Mouse (Mus musculus) kidney, embryonic 15.5 days (tissue): ENCODE results near the gene Wdr35. TPM values are rescaled to one million over a fixed set of nuclear protein-coding genes. Genes with fewer than 3 reads are reported as not detected.
A peak's percentile ranks its signal among the peaks of the same experiment; 100 is the strongest.

Experiments
- ATAC-seq: fragments of 200-750 bp; cut with Nextera tagmentation; replicated peaks from 2 replicates; pipeline ENCODE4 v1.8.0; 2017; ENCODE audit warnings: moderate TSS enrichment; ENCODE audit not compliant: low FRiP score
- H3K27ac ChIP-seq: fragments of 300-500 bp; sonication (generic); 2 replicates; pipeline ENCODE4 v1.5.1; 2015; ENCODE audit warnings: mild to moderate bottlenecking, inconsistent platforms
- H3K27me3 ChIP-seq: fragments of 300-500 bp; sonication (generic); 2 replicates; pipeline ENCODE4 v1.6.1; 2015; ENCODE audit warnings: inconsistent platforms
- H3K36me3 ChIP-seq: fragments of 300-500 bp; sonication (generic); 2 replicates; pipeline ENCODE4 v1.6.1; 2015; ENCODE audit warnings: inconsistent platforms
- H3K4me1 ChIP-seq: fragments of 300-500 bp; sonication (generic); 2 replicates; pipeline ENCODE4 v1.6.1; 2015; ENCODE audit warnings: inconsistent platforms
- H3K4me2 ChIP-seq: fragments of 300-500 bp; sonication (generic); 2 replicates; pipeline ENCODE4 v1.6.1; 2015; ENCODE audit warnings: moderate library complexity, mild to moderate bottlenecking, inconsistent platforms
- H3K4me3 ChIP-seq: fragments of 300-500 bp; sonication (generic); replicated peaks from 2 replicates; pipeline ENCODE4 v1.5.1; 2015; ENCODE audit warnings: mild to moderate bottlenecking, inconsistent platforms
- H3K9ac ChIP-seq: fragments of 300-500 bp; sonication (generic); 2 replicates; pipeline ENCODE4 v1.6.1; 2015; ENCODE audit warnings: mild to moderate bottlenecking, inconsistent platforms
- H3K9me3 ChIP-seq: fragments of 300-500 bp; sonication (generic); replicated peaks from 2 replicates; pipeline ENCODE4 v1.6.1; 2016; ENCODE audit warnings: inconsistent platforms
- WGBS: fragments of 180-500 bp; shearing (Covaris S2); methylation state at CpG from one replicate; pipeline ENCODE4 v1.1.7; 2015; ENCODE audit warnings: mixed read lengths; 5-methylcytosine and 5-hydroxymethylcytosine counted together
- polyA plus RNA-seq: library from polyadenylated mRNA; unstranded; fragments of >200 nt; fragmentation: Nextera tagmentation; extraction: Ambion mirVana; gene quantifications from 2 replicates; pipeline ENCODE4 v1.2.1, GENCODE M21; 2015

The Wdr35 gene
- polyA plus RNA-seq, 1 experiment from 2014 or later, result 19.5 TPM

DNA sequence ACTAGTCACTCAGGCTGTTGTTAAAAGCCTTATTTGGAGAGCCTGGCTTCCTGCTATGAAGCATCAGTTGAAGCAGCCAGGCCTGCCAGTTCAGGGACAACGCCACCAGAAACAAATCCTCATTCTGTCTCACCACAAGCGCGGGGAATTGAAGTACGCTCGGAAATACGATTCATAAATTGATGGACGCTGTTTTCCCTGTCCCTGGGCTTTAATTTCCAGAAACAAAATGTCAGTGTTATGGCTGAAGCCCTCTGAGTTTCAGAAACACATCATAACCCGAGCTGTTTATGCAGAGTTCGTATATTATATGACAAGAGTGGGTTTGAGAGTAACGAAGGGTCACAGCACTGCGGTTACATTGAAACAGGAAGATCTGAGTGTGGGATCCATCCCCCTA lies 81.6 kb downstream of the Wdr35 start:
- Histone ChIP-seq H3K36me3 (no peaks in the 10 kb centered on the region), H3K4me1 (peaks cover 10% of the 10 kb centered on the region; the same call in 1 of the 2 replicates), H3K4me2 (no peak overlapping the region), H3K4me3 (no peak overlapping the region), H3K27ac (no peak overlapping the region), H3K9ac (no peak overlapping the region), H3K9me3 (no peaks in the 10 kb centered on the region), H3K27me3 (no peaks in the 10 kb centered on the region)
- no peak for ATAC-seq
- WGBS, result 27% methylated on average over 11 of the region's 11 CpGs

DNA sequence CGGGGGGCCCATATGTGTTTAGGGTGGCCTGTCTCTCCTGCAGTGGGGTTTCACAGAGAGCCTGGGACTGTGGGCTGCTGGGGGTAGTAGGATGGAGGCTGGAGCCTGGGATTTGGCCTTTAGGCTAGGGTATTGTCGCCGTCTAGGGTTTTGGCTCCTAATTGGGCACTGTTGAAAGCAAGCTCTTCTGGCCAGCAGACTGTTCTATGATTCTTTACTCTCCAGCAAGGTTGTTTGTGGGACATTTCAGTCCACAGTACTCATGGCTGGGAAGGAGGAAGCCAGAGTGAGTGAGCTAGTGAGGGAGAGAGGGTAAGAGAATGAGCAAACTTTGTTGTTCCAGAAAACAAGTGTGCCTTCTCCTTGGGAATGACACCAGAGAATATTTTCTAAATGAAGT lies 85.8 kb downstream of the Wdr35 start:
- Histone ChIP-seq H3K4me1 (peaks cover 6% of the 10 kb centered on the region; the same call in 1 of the 2 replicates), H3K4me3 (no peak overlapping the region), H3K27ac (0 out of 2 replicates have a peak overlapping the region, but pooled peaks have one; percentile 0), H3K36me3 (no peaks in the 10 kb centered on the region), H3K4me2 (no peak overlapping the region), H3K27me3 (no peaks in the 10 kb centered on the region), H3K9me3 (no peaks in the 10 kb centered on the region), H3K9ac (no peak overlapping the region)
- WGBS, result 73% methylated on average over 3 of the region's 3 CpGs
- no peak for ATAC-seq

DNA sequence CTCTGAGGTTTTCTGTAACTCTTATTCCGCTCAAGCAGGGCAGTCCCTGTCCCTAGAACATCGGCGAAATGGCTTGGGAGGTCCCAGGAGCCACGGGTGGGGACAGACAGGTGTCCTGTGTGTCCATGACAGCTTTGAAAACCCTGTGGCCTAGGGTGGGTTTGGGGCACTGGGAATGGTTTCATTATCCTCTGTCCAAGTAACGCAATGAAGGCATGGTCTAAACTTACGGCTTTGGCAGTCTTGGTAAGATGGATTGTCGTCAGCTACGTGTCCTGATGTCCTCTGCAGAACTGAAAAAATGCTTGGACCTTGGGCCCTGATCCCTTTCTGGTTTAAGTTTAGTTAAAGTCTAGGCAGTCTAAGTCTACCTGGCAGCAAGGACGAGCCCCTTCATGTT lies 86.3 kb downstream of the Wdr35 start:
- Histone ChIP-seq H3K4me1 (peaks cover 6% of the 10 kb centered on the region; the same call in 1 of the 2 replicates), H3K9me3 (no peaks in the 10 kb centered on the region), H3K4me3 (no peak overlapping the region), H3K27me3 (no peaks in the 10 kb centered on the region), H3K4me2 (no peak overlapping the region), H3K9ac (no peak overlapping the region), H3K36me3 (no peaks in the 10 kb centered on the region), H3K27ac (0 out of 2 replicates have a peak overlapping the region, but pooled peaks have one; percentile 0)
- peak; percentile 29; the same call in 1 of the 2 replicates for ATAC-seq
- WGBS, result 75% methylated on average over 9 of the region's 9 CpGs

DNA sequence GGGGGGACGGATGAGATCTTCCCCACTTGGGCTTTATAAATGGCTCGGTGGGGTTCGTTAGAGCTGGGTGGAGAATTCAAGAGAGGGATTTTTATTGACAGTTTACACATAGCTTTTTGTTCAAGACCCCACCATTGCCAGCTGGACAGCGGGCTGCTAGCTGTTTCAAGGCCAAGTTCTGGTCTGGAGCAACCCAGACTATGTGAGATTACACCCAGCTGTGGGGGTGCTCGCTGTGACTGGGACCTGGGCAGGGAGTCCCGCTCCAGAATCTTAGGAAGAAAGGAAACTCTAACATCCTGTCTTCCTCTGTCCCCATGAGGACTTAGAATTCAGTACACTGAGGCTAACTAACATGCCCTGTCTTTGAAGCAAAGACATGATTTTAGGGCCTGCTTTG lies 89.9 kb downstream of the Wdr35 start:
- ATAC-seq, result no peak
- no peak overlapping the region for H3K4me3 ChIP-seq
- no peaks in the 10 kb centered on the region for H3K4me1 ChIP-seq
- H3K27ac ChIP-seq, result no peak overlapping the region
- 81% methylated on average over 6 of the region's 6 CpGs for WGBS
- no peak overlapping the region for H3K4me2 ChIP-seq
- H3K9ac ChIP-seq, result no peak overlapping the region
- H3K27me3 ChIP-seq, result no peaks in the 10 kb centered on the region
- H3K9me3 ChIP-seq, result no peaks in the 10 kb centered on the region
- H3K36me3 ChIP-seq, result no peaks in the 10 kb centered on the region

DNA sequence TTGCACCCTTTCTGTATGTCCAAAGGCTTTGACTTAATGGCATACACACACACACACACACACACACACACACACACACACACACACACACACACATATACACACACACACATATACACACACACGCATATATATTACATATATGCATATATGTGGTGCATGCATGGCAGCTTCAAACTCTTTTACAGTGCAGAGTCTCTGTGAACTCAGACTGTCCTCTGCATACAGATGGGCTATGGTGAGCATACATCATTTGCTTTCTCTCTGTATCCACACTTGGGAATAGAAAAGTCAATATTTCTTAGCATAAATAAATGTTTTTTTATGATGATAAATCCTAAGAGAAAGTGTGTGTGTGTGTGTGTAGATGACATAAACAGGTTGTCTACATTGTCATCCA lies 97.4 kb downstream of the Wdr35 start:
- Histone ChIP-seq H3K4me2 (no peak overlapping the region), H3K27ac (no peak overlapping the region), H3K4me3 (no peak overlapping the region), H3K4me1 (no peaks in the 10 kb centered on the region), H3K36me3 (no peaks in the 10 kb centered on the region), H3K27me3 (no peaks in the 10 kb centered on the region), H3K9me3 (no peaks in the 10 kb centered on the region), H3K9ac (no peak overlapping the region)
- 86% methylated on average over 1 of the region's 1 CpGs for WGBS
- no peak for ATAC-seq

- WGBS, result 37% methylated on average over 4 of the region's 4 CpGs
- no peak overlapping the region for H3K4me2 ChIP-seq
- ATAC-seq, result no peak
- H3K27ac ChIP-seq, result no peak overlapping the region
- no peaks in the 10 kb centered on the region for H3K4me1 ChIP-seq
- H3K9me3 ChIP-seq, result no peaks in the 10 kb centered on the region
- H3K36me3 ChIP-seq, result no peaks in the 10 kb centered on the region
- H3K27me3 ChIP-seq, result no peaks in the 10 kb centered on the region
- no peak overlapping the region for H3K4me3 ChIP-seq
- H3K9ac ChIP-seq, result no peak overlapping the region
These were observed 97.8 kb downstream of the Wdr35 start for GRCm38 (mm10) chr12:9071493-9071892.

- no peak overlapping the region for H3K4me2 ChIP-seq
- no peak overlapping the region for H3K4me3 ChIP-seq
- no peaks in the 10 kb centered on the region for H3K9me3 ChIP-seq
- no peaks in the 10 kb centered on the region for H3K27me3 ChIP-seq
- H3K4me1 ChIP-seq, result no peaks in the 10 kb centered on the region
- no peak for ATAC-seq
- no peaks in the 10 kb centered on the region for H3K36me3 ChIP-seq
- no peak overlapping the region for H3K9ac ChIP-seq
- no peak overlapping the region for H3K27ac ChIP-seq
- 95% methylated on average over 3 of the region's 3 CpGs for WGBS
These were observed 103.9 kb downstream of the Wdr35 start for GRCm38 (mm10) chr12:9077554-9078125.

Other genes with a start within 250 kb of the Wdr35 start
- gene Sdc1, start 202.6 kb upstream of the Wdr35 start, polyA plus RNA-seq, result 63.7 and 66.7 TPM in 2 replicates
- gene Laptm4a, start 52.2 kb upstream of the Wdr35 start, polyA plus RNA-seq, result 338 and 401 TPM in 2 replicates
- 0.27 and 0.60 TPM in 2 replicates for gene Matn3, start 26.0 kb upstream of the Wdr35 start, polyA plus RNA-seq
- 22.6 and 28.7 TPM in 2 replicates for gene Ttc32, start 56.1 kb downstream of the Wdr35 start, polyA plus RNA-seq